Mouse (Mus musculus): Measurements from ENCODE around the gene Rbbp8nl. TPM values are rescaled to one million over a fixed set of nuclear protein-coding genes. Genes with fewer than 3 reads are reported as not detected.

Gene Rbbp8nl
- polyA plus RNA-seq, 1 experiment from 2014 or later, result not detected

- DNase-seq (ENCODE audit: low spot score), result no peak
- H3K27ac ChIP-seq (ENCODE audit: low read depth, low read length), result no peak overlapping the region; the same call in 1 of the 2 replicates
- 52% methylated on average over 4 of the region's 4 CpGs for WGBS
- H3K4me1 ChIP-seq (ENCODE audit: control insufficient read depth, insufficient read depth, low read length), result peaks cover 10% of the 10 kb centered on the region
- H3K4me3 ChIP-seq (ENCODE audit: low read depth, low read length), result no peak overlapping the region
- H3K9me3 ChIP-seq (replicated peaks; ENCODE audit: control insufficient read depth, low read length), result no peaks in the 10 kb centered on the region
- H3K36me3 ChIP-seq (ENCODE audit: control insufficient read depth, insufficient read depth, low read length), result no peaks in the 10 kb centered on the region
- peaks cover 1% of the 10 kb centered on the region; the same call in 1 of the 2 replicates for H3K27me3 ChIP-seq (replicated peaks; ENCODE audit: control insufficient read depth, insufficient read depth, low read length)
- no peak for ATAC-seq
- no peak overlapping the region for H3K9ac ChIP-seq (ENCODE audit: low read length)
- no peak overlapping the region for H3K4me2 ChIP-seq (ENCODE audit: low read length)
These were observed 59.2 kb downstream of the Rbbp8nl start for GRCm38 (mm10) chr2:180230482-180230881.

- WGBS, result 75% methylated on average over 3 of the region's 3 CpGs
- DNase-seq (ENCODE audit: low spot score) (no peak), ATAC-seq (no peak)
These were observed 60.5 kb downstream of the Rbbp8nl start for GRCm38 (mm10) chr2:180229129-180229528.

GRCm38 (mm10) chr2:180228592-180228991 lies 61.1 kb downstream of the Rbbp8nl start:
- Histone ChIP-seq H3K27me3 (replicated peaks; ENCODE audit: control insufficient read depth, insufficient read depth, low read length) (peaks cover 10% of the 10 kb centered on the region), H3K4me3 (ENCODE audit: low read depth, low read length) (no peak overlapping the region), H3K9ac (ENCODE audit: low read length) (no peak overlapping the region), H3K4me1 (ENCODE audit: control insufficient read depth, insufficient read depth, low read length) (peaks cover 15% of the 10 kb centered on the region), H3K36me3 (ENCODE audit: control insufficient read depth, insufficient read depth, low read length) (no peaks in the 10 kb centered on the region), H3K27ac (ENCODE audit: low read depth, low read length) (no peak overlapping the region), H3K4me2 (ENCODE audit: low read length) (no peak overlapping the region), H3K9me3 (replicated peaks; ENCODE audit: control insufficient read depth, low read length) (no peaks in the 10 kb centered on the region)
- ATAC-seq, result no peak
- 72% methylated on average over 7 of the region's 7 CpGs for WGBS
- DNase-seq (ENCODE audit: low spot score), result no peak

More at GRCm38 (mm10) chr2:180229129-180229528, 60.5 kb downstream of the Rbbp8nl start:
- H3K36me3 ChIP-seq (ENCODE audit: control insufficient read depth, insufficient read depth, low read length), result no peaks in the 10 kb centered on the region
- H3K4me3 ChIP-seq (ENCODE audit: low read depth, low read length), result no peak overlapping the region
- H3K4me1 ChIP-seq (ENCODE audit: control insufficient read depth, insufficient read depth, low read length), result peaks cover 15% of the 10 kb centered on the region
- H3K9ac ChIP-seq (ENCODE audit: low read length), result no peak overlapping the region
- no peaks in the 10 kb centered on the region for H3K9me3 ChIP-seq (replicated peaks; ENCODE audit: control insufficient read depth, low read length)
- H3K4me2 ChIP-seq (ENCODE audit: low read length), result no peak overlapping the region
- peaks cover 10% of the 10 kb centered on the region for H3K27me3 ChIP-seq (replicated peaks; ENCODE audit: control insufficient read depth, insufficient read depth, low read length)
- no peak overlapping the region for H3K27ac ChIP-seq (ENCODE audit: low read depth, low read length)

- peaks cover 10% of the 10 kb centered on the region for H3K27me3 ChIP-seq (replicated peaks; ENCODE audit: control insufficient read depth, insufficient read depth, low read length)
- no peak overlapping the region for H3K4me3 ChIP-seq (ENCODE audit: low read depth, low read length)
- H3K4me2 ChIP-seq (ENCODE audit: low read length), result no peak overlapping the region
- H3K9me3 ChIP-seq (replicated peaks; ENCODE audit: control insufficient read depth, low read length), result no peaks in the 10 kb centered on the region
- ATAC-seq, result no peak
- H3K27ac ChIP-seq (ENCODE audit: low read depth, low read length), result no peak overlapping the region
- H3K4me1 ChIP-seq (ENCODE audit: control insufficient read depth, insufficient read depth, low read length), result peaks cover 15% of the 10 kb centered on the region
- H3K36me3 ChIP-seq (ENCODE audit: control insufficient read depth, insufficient read depth, low read length), result no peaks in the 10 kb centered on the region
- DNase-seq (ENCODE audit: low spot score), result no peak
- peak overlapping the region; percentile 3; the same call in 1 of the 2 replicates for H3K9ac ChIP-seq (ENCODE audit: low read length)
- WGBS, result 54% methylated on average over 6 of the region's 6 CpGs
These were observed 61.6 kb downstream of the Rbbp8nl start for GRCm38 (mm10) chr2:180228060-180228458.

Small RNA genes lying within 50 kb of the gene (microRNA-seq; reads per million reads assigned to microRNA genes)
- gene Mir3091, result not detected

Other genes with a start within 250 kb of the Rbbp8nl start
- gene Psma7, start 247.4 kb downstream of the Rbbp8nl start, polyA plus RNA-seq (2014; fragmentation: Nextera tagmentation; extraction: Ambion mirVana), result 584 and 804 TPM in 2 replicates
- gene Ss18l1, start 247.4 kb downstream of the Rbbp8nl start, polyA plus RNA-seq (2014; fragmentation: Nextera tagmentation; extraction: Ambion mirVana), result 33.6 and 40.3 TPM in 2 replicates
- 32.4 and 34.3 TPM in 2 replicates for gene Mtg2, start 219.3 kb downstream of the Rbbp8nl start, polyA plus RNA-seq (2014; fragmentation: Nextera tagmentation; extraction: Ambion mirVana)
- 2.1 and 2.2 TPM in 2 replicates for gene Hrh3, start 185.4 kb downstream of the Rbbp8nl start, polyA plus RNA-seq (2014; fragmentation: Nextera tagmentation; extraction: Ambion mirVana)
- 59.9 and 66.0 TPM in 2 replicates for gene Osbpl2, start 170.6 kb downstream of the Rbbp8nl start, polyA plus RNA-seq (2014; fragmentation: Nextera tagmentation; extraction: Ambion mirVana)
- gene Adrm1, start 118.4 kb downstream of the Rbbp8nl start, polyA plus RNA-seq (2014; fragmentation: Nextera tagmentation; extraction: Ambion mirVana), result 147 and 149 TPM in 2 replicates
- gene Lama5, start 64.0 kb downstream of the Rbbp8nl start, polyA plus RNA-seq (2014; fragmentation: Nextera tagmentation; extraction: Ambion mirVana), result 2.7 and 3.5 TPM in 2 replicates
- 376 and 523 TPM in 2 replicates for gene Rps21, start 32.5 kb downstream of the Rbbp8nl start, polyA plus RNA-seq (2014; fragmentation: Nextera tagmentation; extraction: Ambion mirVana)
- 14.5 and 15.0 TPM in 2 replicates for gene Cables2, start 16.4 kb downstream of the Rbbp8nl start, polyA plus RNA-seq (2014; fragmentation: Nextera tagmentation; extraction: Ambion mirVana)
- gene Gata5, start 44.8 kb upstream of the Rbbp8nl start, polyA plus RNA-seq (2014; fragmentation: Nextera tagmentation; extraction: Ambion mirVana), result not detected in 2 replicates
- 0.74 and 1.1 TPM in 2 replicates for gene Slco4a1, start 166.4 kb upstream of the Rbbp8nl start, polyA plus RNA-seq (2014; fragmentation: Nextera tagmentation; extraction: Ambion mirVana)
- gene Ntsr1, start 210.1 kb upstream of the Rbbp8nl start, polyA plus RNA-seq (2014; fragmentation: Nextera tagmentation; extraction: Ambion mirVana), result 4.4 and 6.1 TPM in 2 replicates